Mouse (Mus musculus): Measurements from ENCODE around the gene Ddx18.

The Ddx18 gene

DNA sequence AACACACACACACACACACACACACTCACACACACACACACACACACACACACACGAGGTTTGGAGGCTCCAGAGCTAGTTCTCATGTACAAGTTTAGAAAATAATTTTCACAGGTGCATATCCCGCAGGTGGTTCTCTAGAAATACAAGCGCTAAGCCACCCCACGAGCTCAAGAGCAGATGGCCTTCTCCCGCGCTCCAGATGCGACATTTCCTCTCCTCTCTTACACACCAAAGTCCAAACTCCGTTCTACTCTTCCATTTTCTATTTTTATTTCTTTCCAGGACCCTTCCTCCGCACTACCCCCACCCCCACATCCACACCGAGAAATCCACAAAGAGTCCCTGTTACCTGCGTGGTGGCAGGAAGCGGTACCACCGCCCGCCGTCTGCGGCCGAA lies 40.7 kb downstream of the Ddx18 start:
- no peak for DNase-seq

GRCm38 (mm10) chr1:121518609-121519008 lies 49.2 kb downstream of the Ddx18 start:
- no peak for DNase-seq

- DNase-seq, result no peak
These were observed 55.8 kb downstream of the Ddx18 start for GRCm38 (mm10) chr1:121511966-121512365.

- DNase-seq, result no peak
These were observed 56.6 kb downstream of the Ddx18 start for GRCm38 (mm10) chr1:121511186-121511585.

DNA sequence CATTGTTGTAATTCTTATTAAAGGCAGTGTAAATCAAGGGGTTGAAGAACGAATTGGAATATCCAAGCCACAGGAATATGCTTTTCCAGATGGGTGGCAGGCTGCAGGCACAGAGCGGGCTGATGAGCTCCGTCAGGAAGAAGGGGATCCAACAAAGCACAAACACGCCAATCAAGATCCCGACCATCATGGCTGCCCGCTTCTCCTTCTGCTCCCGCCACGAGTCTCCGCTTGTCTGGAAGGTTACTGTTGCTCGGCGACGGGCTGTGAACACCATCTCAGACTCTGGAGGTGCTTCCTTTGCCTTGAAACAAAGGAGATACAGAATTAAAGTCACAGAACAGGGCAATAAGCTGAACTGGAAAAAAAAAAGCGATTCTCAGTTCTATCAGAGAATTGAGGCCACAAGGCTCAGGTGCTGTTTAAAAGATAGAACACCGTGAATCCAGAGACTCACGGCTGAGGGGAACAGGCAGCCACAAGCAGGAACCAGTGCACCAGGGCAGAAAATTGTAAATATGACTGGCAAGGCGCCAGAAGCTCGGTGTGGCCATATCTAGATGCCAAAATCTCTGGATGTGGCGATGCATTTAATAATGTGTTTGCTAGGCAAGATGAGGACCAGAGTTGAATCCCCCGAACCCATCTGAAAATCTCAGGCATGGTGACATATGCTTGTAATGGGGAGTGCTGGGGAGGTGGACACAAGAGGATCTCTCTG lies 57.2 kb downstream of the Ddx18 start:
- DNase-seq, result no peak

DNA sequence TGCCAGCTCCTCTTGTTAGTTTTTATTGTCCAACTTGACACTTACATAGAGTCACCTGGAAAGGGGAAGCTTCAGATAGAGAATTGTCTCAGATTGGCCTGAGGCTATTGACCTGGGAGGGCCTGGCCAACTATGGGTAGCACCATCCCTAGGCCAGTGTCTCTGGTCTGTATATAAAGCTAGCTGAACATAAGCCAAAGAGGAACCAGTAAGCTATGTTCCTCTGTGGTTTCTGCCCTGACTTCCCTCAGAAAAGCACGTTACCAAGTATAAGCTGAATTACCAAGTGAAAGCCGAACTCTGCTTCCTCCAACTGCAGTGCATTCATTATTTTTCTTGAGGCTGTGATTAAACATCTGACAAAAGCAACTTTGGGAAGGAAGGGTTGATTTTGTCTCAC lies 59.1 kb downstream of the Ddx18 start:
- DNase-seq, result no peak
